Mouse (Mus musculus): ENCODE results near the gene Camkmt.

Gene Camkmt

DNA sequence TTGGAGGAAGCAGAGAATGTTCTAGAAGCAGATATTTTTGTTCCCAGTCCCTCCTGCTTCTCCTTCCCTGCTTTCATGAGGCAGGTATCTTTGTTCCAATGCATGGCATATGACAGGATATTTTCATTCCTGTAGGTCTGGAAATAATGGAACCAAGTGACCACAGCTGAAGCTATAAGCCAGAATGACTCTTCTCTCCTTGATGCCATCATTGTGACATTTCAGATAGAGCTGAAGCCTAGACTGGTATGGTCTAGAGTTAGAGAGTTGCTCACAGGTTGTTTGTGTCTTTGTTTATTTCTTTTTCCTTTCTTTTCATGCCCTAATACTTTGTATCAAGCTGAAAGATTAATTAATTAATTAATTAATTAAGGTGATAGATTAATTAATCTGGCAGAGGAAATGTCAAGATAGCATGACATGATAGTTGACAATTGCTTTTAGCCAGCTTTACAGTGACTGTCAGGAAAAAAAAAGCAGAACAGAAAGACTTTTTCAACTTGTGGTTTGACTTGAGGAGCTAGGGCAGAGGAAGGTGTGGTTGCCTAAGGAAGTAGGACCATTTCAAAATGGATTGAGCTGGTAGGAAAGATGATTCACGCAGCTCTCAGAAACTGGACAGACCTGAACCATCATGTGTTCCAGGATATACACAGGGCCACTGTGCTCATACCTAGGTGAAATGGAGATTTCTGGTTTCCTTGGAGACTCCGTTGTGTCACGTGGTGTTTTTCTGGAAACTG lies 404.8 kb downstream of the Camkmt start:
- DNase-seq (ENCODE audit: low spot score): no peak

DNA sequence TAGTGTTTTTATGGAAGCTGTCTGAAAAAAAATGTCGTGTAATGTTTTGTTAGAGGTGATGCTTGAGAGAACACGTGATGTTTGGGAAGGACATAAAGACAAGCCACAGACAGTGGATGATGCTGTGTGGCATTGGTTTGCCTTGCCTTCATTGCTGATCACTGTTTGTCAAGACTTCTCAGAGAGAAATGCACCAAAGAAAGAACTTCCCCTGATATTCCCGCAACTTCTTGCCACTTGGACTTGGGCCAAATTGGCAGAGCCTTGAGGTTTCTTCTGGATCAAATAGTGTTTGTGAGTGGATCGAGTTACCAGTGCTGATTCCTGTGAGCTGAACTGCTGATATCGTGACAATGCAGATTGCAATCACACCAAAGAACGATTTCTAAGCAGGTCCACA lies 405.5 kb downstream of the Camkmt start:
- DNase-seq (ENCODE audit: low spot score): no peak

DNA sequence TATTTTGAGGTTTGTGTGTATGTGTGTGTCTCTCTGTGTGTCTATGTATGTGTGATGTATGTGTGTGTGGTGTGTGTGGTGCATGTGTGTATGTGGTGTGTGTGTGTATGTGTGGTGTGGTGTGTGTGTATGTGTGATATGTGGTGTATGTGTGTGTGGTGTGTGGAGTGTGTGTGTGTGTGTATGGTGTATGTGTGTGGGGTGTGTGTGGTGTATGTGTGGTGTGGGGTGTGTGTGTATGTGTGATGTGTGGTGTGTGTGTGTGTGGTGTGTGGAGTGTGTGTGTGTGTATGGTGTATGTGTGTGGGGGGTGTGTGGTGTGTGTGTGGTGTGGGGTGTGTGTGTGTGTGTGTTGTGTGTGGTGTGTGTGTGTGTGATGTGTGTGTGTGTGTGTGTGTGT lies 414.5 kb downstream of the Camkmt start:
- no peak for DNase-seq (ENCODE audit: low spot score)

DNA sequence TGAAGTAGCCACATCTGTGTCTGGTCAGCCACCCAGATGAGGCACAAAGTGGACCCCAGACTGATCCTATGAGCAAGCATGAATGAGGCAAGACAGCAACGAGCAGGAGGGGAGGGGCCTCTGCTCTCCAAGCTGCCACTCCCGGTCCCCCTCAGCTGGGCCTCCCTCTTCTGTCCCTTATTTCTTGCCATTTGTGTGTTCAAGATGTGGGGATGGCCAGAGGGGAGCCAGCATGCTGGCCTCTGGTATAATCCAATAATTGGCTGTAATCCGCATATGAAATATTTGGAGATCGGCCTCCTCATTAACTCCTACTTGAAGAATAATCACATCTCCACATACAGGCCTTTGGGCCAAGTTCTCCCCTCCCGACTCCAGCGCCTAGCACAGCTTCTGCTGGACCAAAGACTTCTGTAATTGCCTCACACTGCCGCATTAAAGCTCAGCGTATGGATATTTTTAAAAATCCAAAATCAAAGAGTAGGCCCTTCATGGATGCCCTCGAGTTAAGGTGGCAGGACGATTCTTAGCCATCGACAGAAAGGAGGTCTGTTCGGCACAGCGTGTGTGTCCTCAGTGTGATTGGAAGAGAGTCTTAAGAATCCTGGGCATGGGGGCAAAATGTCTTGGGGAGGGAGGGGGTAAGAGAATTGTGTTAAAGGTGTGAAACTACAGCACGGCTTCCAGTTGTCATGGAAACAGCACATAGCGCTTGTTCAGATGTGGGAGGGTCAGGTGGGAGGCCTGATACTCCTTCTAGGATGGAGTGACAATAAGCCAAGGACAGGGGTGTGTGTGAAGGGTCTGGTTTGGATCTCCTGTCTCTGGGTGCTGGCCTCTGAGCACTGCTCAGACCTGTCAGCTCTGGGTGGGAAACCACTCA lies 416.1 kb downstream of the Camkmt start:
- DNase-seq (ENCODE audit: low spot score): no peak

DNA sequence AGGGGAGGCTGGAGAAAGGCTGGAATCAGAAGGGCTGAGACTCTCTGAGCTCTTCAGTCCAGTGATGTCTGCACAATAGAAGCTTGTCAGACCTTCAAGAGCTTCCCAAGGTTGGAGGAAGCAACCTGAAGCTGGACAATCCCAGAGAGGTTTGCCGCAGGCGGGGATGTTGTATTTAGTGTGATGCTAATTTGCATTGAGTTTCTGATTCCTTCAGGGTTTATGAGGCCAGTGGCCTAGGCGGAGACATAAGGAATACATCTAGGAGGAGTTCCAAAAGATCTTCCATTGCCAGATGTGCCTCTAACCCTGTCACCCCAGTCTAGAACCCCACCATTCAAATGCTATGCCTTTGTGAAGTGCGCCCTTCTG lies 416.7 kb downstream of the Camkmt start:
- no peak for DNase-seq (ENCODE audit: low spot score)
